Mouse (Mus musculus) activated CD4-positive, CD25-positive, alpha-beta regulatory T cell, adult 4 months (primary cell): ENCODE measurements around the gene Hsd3b7. TPM values are rescaled to one million over a fixed set of nuclear protein-coding genes. Genes with fewer than 3 reads are reported as not detected.
"Not testable (repeated sequence)": the region's sequence is repeated elsewhere in the genome, so short reads cannot be mapped to it uniquely, and the experiment has no call there.

Source experiments
- ATAC-seq: one replicate; pipeline ENCODE4 v1.8.0; 2017
- polyA plus RNA-seq, 2 experiments: library from polyadenylated mRNA; unstranded; fragments of 100-300 nt; shearing (Covaris generic); gene quantifications; one replicate each; pipeline ENCODE4 v1.2.1; 2017

Gene Hsd3b7
- polyA plus RNA-seq, 2 experiments from 2014 or later: 5.2 to 5.7 TPM

GRCm38 (mm10) chr7:127817776-127818175 lies 17.4 kb downstream of the Hsd3b7 start:
- no peak for ATAC-seq

- ATAC-seq: no peak
Measured at GRCm38 (mm10) chr7:127820836-127821509, 20.6 kb downstream of the Hsd3b7 start.

- ATAC-seq: no peak
Measured at GRCm38 (mm10) chr7:127822494-127822893, 22.1 kb downstream of the Hsd3b7 start.

GRCm38 (mm10) chr7:127823236-127824171 lies 23.1 kb downstream of the Hsd3b7 start:
- ATAC-seq: no peak

GRCm38 (mm10) chr7:127824176-127824871 lies 23.9 kb downstream of the Hsd3b7 start, which contains the start of the genes Stx4a and Stx1b:
Stx4a (plus strand) TSS chr7:127824294.
Stx1b (minus strand) TSS chr7:127824549.
- ATAC-seq: no peak

- no peak for ATAC-seq
Measured at GRCm38 (mm10) chr7:127835550-127835949, 35.1 kb downstream of the Hsd3b7 start.

- no peak for ATAC-seq
Measured at GRCm38 (mm10) chr7:127837473-127837872, 37.1 kb downstream of the Hsd3b7 start.

GRCm38 (mm10) chr7:127837878-127838277 lies 37.5 kb downstream of the Hsd3b7 start:
- not testable (repeated sequence) for ATAC-seq

- ATAC-seq: not testable (repeated sequence)
Measured at GRCm38 (mm10) chr7:127840031-127840430, 39.6 kb downstream of the Hsd3b7 start.

- ATAC-seq: peak; percentile 9
Measured at GRCm38 (mm10) chr7:127840886-127841285, 40.5 kb downstream of the Hsd3b7 start.

GRCm38 (mm10) chr7:127841340-127842000 lies 41.1 kb downstream of the Hsd3b7 start:
- ATAC-seq: peak; percentile 73

- ATAC-seq: peak; percentile 66
Measured at GRCm38 (mm10) chr7:127842001-127842718, 41.8 kb downstream of the Hsd3b7 start.

GRCm38 (mm10) chr7:127849973-127850875 lies 49.8 kb downstream of the Hsd3b7 start:
- ATAC-seq: no peak

- ATAC-seq: no peak
Measured at GRCm38 (mm10) chr7:127850906-127851305, 50.5 kb downstream of the Hsd3b7 start.

Other genes starting within 250 kb of the Hsd3b7 start
- 10 to 100 TPM; 52.4 to 58.5 TPM for gene Tmem265, start 239.2 kb upstream of the Hsd3b7 start, polyA plus RNA-seq
- 10 to 100 TPM; 73.7 to 85.5 TPM for gene Phkg2, start 227.3 kb upstream of the Hsd3b7 start, polyA plus RNA-seq
- 1 to 10 TPM in 1 of 2 experiments, under 1 TPM in 1; 0.57 to 1.4 TPM for gene Ccdc189, start 212.0 kb upstream of the Hsd3b7 start, polyA plus RNA-seq
- 10 to 100 TPM; 25.3 to 26.1 TPM for gene Rnf40, start 211.8 kb upstream of the Hsd3b7 start, polyA plus RNA-seq
- gene Zfp629, start 184.8 kb upstream of the Hsd3b7 start, polyA plus RNA-seq: under 1 TPM in 1 of 2 experiments, not detected in 1; 0.18 TPM
- gene Bcl7c, start 91.7 kb upstream of the Hsd3b7 start, polyA plus RNA-seq: 1 to 10 TPM; 4.2 to 6.2 TPM
- not detected for gene Ctf1, start 87.9 kb upstream of the Hsd3b7 start, polyA plus RNA-seq
- not detected for gene Ctf2, start 68.4 kb upstream of the Hsd3b7 start, polyA plus RNA-seq
- gene Fbxl19, start 56.1 kb upstream of the Hsd3b7 start, polyA plus RNA-seq: under 1 TPM; 0.36 to 0.83 TPM
- 10 to 100 TPM; 11.3 to 12.2 TPM for gene Orai3, start 30.8 kb upstream of the Hsd3b7 start, polyA plus RNA-seq
- 1 to 10 TPM; 6.3 to 7.4 TPM for gene Setd1a, start 23.9 kb upstream of the Hsd3b7 start, polyA plus RNA-seq
- not detected for gene Gm49388, start 15.0 kb upstream of the Hsd3b7 start, polyA plus RNA-seq
- gene Stx4a, start 23.7 kb downstream of the Hsd3b7 start, polyA plus RNA-seq: 10 to 100 TPM; 49.3 to 54.6 TPM
- gene Stx1b, start 23.9 kb downstream of the Hsd3b7 start, polyA plus RNA-seq: under 1 TPM in 1 of 2 experiments, not detected in 1; 0.62 TPM
- gene Zfp646, start 75.6 kb downstream of the Hsd3b7 start, polyA plus RNA-seq: 10 to 100 TPM; 20.0 to 28.1 TPM
- gene Zfp668, start 76.2 kb downstream of the Hsd3b7 start, polyA plus RNA-seq: 10 to 100 TPM; 10.4 to 11.0 TPM
- under 1 TPM in 1 of 2 experiments, not detected in 1; 0.22 TPM for gene Prss53, start 90.4 kb downstream of the Hsd3b7 start, polyA plus RNA-seq
- gene Gm21974, start 94.8 kb downstream of the Hsd3b7 start, polyA plus RNA-seq: not detected
- gene Vkorc1, start 95.0 kb downstream of the Hsd3b7 start, polyA plus RNA-seq: 10 to 100 TPM; 20.9 to 31.8 TPM
- gene Bckdk, start 103.5 kb downstream of the Hsd3b7 start, polyA plus RNA-seq: 10 to 100 TPM; 62.4 to 77.7 TPM
- gene Kat8, start 111.9 kb downstream of the Hsd3b7 start, polyA plus RNA-seq: 10 to 100 TPM; 29.9 to 32.1 TPM
- gene Prss8, start 129.5 kb downstream of the Hsd3b7 start, polyA plus RNA-seq: not detected
- 1 to 10 TPM; 2.1 to 3.6 TPM for gene Prss36, start 146.1 kb downstream of the Hsd3b7 start, polyA plus RNA-seq
- 10 to 100 TPM; 36.5 to 39.3 TPM for gene Fus, start 166.9 kb downstream of the Hsd3b7 start, polyA plus RNA-seq
- gene Pycard, start 193.3 kb downstream of the Hsd3b7 start, polyA plus RNA-seq: 100 to 1,000 TPM; 429 to 455 TPM
- gene Trim72, start 203.3 kb downstream of the Hsd3b7 start, polyA plus RNA-seq: under 1 TPM in 1 of 2 experiments, not detected in 1; 0.36 TPM